Mouse (Mus musculus) retina, postnatal 7 days (tissue): ENCODE data around the gene Tex261.
A peak's percentile ranks its signal among the peaks of the same experiment; 100 is the strongest.
"Not testable (repeated sequence)": the region's sequence is repeated elsewhere in the genome, so short reads cannot be mapped to it uniquely, and the experiment has no call there.

ENCODE experiments used
- DNase-seq: peaks from one replicate; pipeline ENCODE4 v3.0.0-alpha.2; 2012; ENCODE audit warnings: low read depth, low spot score

Gene Tex261

DNA sequence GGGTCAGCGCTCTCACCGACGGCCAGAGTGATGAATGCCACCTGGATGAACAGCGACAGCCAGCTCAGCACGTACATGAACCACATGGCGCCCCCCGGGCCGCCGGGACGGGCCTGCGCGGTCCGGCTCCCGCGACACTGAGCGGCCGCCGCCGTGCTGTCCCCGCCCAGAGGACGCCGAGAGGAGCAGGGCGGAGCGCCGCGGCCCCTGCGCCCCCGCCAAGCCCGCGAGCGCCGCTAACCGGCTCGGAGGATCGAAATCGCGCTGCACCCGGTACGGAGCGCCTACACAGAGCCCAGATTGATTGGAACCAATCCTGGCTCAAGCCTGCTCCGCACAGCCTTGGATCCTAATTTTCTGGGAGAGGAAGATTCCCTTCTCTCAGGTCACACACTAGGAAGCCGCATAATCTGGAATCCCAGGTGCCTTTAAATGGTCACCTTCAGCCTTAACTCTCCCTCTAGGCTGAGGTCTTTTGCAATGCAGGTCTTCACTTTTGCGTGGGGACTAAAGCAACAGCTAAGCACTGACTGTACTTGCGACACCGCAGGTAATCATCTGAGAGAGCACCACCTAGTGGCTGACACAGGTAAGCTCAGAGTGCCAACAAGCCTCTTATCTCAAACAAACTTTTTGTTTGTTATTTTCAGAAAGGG, at the start of gene Tex261:
Gene Tex261 (minus strand): TSS at position 176 of the 656 bp plus-strand sequence.
- DNase-seq = peak; percentile 84

DNA sequence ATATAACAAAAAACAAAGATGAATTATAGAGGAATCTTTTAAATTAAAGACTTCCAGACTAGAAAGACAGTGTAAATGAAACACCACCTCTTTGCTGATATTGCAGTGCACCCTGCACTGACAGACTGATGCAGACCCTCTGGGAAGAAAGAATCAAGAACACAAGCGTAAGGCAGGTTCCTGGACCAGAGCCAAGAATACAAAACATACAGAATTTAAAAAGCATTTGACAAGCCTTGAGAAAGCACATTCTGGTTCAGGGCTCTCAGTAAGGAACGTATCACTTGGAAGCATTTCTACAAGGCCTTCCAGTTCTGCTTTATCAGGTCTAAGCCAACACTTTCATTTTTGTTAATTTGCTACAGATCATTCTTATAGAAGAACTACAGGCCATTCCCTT, 46.2 kb upstream of the Tex261 start:
- no peak for DNase-seq

DNA sequence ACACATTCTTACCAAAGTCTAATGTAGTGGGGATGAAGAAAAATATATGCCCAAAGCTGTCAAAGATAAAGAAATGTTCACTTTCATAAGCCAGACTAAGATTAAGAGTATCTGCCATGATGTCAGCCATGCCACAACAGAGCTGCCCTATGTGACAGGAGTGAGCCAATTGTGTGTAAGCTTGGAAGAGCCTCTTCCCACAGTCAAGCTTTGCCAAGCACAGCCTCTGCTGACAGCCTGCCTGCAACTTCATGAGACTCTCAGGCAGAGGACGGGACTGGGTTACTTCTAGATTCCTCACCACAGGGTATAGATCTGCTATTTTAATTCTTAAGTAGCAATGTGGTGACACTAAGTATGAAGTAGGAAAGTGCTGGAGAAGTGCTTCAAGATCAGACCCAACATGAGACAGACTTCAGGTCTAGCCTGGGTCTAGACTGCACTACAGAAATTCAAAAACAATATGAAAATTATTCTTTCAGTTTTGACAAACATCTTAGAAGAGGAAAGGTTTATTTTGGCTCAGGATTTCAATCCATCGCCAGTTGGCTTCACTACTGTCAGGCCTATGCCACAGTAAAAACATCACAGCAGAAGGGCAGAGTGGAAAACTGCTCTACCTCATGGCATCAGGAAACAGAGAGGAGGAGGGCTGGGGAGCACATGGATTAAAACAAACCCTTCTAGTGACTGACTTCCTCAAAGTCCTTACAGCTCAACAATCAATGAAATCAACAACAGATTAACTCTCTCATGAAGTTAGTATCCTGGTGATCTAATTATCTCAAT, 45.3 kb upstream of the Tex261 start:
- no peak for DNase-seq

DNA sequence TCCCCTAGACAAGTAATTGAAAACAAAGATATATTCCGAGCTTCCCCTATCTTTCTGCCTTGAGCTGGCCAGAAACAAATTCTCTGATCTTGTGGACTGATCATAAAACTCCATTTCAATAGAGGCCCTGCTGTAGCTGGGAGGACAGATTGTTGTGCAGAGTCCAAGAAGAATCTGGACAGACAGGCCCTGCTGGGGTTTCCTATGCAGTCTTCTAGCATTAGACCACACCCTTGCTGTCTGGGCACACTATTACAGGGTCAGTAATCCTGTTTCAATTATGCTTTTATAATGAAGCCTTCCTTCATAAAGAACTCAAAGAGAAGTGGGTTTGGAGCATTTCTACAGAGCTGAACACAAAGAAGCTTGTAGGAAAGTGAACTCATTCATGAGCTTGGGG, 43.4 kb upstream of the Tex261 start:
- no peak for DNase-seq

DNA sequence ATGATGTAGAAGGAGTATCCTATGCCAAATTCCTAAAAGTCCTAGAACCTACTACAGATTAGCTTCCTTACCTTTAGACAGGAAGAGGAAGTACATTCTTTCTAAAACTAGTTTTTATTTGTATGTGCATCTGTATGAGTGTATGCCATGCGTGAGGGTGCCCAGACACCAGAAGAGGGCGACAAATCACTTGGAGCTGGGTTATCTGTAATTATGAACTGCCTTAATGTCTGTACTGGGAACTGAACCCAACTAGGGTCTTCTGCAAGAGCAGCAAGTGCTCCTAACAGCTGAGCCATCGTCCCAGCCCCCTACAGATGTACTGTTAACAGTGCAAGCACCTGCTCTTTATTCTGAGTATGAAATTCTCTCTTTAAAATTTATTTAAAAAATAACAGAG, 40.2 kb upstream of the Tex261 start:
- DNase-seq = no peak

DNA sequence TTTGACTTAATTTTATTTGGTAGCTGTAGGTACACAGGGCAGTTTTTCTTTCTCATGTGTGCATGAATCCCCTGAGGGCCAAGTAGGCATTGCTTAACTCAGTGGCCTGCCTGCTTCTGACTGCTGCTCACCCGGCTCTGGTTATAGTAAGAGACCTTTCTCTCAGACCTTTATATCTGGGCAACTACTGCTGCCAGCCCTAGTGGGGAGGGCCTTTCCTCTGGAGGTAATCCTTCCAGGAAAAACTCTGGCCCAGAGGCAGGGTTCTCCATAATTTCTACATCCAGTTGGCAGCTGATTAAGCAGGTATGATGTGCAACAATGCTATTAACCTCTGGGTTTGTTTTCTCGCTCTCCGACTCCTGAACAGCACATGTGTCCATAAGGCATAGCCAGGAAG, 27.2 kb upstream of the Tex261 start:
- no peak for DNase-seq

DNA sequence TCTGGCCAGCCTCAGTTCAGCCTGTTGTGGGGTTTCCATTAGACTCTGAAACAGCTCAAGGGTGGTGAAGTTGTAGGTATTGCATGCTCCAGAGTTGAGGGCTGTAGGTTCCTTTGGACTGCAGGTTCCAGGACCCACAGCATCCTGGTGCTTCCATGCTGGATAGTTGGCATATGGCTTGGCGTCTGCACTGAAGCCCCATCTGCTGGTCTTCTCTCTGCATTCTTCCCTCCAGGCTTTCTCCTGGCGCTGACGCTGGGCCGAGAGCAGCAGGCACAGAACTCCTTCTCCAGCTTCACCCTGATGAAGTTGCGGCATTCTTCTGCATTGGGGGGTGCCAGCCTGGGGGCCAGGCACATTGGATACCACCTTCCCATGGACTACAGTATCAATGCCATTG, 26.4 kb upstream of the Tex261 start:
- DNase-seq = no peak

DNA sequence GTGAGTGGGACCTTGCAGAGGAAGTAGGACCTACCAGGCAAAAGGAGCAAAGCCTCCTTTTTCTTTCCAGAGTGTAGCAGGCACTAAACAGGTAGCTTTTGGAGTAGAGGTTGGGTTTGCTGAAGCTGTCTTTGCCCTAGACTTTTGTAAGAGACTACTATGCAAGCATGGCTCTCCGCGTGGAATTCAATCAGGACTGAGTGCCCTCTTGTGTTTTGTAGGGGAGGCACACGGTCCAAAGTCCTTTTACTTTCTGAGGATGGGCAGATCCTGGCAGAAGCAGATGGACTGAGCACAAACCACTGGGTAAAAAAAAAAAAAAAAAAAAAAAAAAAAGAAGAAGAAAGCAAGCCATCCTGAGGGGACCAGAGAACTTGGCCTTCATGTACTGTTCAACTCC, 21.1 kb upstream of the Tex261 start:
- no peak for DNase-seq

DNA sequence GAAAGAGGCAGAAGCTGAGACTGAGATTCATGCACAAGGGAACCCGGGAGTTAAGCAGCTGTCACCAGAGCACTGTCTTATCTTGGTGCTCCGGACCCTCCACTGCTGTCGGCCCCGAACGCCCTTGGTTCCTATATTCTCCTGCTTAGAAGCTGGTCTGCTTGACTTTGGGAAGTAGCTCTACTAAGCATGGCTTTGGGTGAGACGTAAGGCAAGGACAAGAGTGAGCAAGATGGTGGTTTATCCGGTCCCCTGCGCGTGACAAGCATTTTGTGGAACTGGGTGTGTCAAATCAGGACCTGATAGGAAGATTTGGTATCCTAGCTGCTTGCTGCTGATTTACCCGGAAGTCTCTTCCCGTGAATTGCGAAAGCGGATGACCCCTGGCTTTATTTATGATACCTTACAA, 19.9 kb upstream of the Tex261 start:
- DNase-seq = no peak

DNA sequence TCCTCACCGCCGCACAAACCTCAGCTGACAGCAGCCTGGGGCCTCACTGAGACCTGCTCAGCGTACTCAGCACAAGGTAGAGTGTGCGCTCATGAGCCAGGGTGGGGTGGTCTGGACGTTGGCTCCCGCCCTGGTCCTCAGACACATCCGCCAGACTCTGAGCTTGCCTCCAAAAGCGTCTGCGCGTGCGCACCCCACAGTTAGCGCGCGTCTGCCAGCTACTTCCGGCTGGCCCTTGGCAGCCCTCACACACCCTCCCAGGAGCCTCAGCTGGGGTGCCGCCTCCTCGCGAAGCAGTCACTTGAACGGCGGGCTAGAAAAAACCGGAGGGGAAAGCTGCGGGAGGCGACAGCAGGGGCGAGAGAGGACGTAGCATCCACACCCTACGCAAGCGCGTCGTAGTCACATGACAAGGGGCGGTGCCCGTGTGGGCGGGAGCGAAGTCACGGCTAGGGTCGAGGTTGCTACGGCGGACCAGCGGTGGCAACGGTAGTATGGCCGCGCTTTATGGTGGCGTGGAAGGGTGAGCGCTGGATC, 19.2 kb upstream of the Tex261 start, which contains the start of gene Nagk:
Gene Nagk (plus strand): TSS at position 223 of the 537 bp plus-strand sequence.
- DNase-seq = peak; percentile 88

DNA sequence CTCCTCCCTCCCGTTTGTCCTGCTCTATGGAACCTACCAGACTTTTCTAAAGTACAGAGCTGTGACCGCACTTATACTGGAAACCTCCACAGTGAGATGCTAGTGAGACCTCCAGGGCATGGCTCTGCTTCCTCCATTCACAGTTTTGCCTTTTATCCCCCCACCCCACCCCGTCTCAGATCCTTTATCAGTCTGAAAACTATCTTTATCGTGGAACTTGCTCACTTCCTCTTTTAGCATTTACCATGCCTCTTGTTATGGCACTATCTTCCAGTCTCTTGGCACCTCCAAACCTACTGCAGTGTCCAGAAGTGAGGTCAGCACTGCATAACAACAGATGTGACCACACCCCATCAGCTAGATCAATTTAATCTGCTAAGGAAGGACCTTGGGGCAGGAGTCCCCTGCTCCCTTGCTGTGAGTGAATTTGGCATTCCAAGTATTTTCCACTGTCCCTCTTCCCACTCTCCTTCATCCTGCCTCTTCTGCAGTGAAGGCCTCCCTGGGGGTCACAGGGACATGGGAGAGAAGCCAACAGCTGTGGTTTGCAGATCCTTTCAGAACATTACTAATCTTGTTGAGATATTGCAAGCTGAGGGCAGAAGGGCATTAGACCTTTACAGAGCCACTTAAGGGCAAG, 15.8 kb upstream of the Tex261 start:
- DNase-seq = no peak

DNA sequence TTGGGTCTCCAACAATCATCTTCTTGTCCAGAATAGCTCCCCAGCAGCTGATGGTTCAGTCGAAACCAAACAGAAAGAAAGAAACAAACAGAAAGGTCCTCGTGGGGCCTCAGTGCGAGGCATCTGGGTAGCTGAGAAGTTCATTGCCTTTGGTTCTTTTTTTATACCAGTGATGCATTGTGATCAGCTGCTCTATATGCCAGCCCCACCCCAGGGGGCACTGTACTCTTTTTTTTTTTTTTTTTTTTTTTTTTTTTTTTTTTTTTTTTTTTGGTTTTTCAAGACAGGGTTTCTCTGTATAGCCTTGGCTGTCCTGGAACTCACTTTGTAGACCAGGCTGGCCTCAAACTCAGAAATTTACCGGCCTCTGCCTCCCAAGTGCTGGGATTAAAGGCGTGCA, 14.9 kb upstream of the Tex261 start:
- DNase-seq = not testable (repeated sequence)

DNA sequence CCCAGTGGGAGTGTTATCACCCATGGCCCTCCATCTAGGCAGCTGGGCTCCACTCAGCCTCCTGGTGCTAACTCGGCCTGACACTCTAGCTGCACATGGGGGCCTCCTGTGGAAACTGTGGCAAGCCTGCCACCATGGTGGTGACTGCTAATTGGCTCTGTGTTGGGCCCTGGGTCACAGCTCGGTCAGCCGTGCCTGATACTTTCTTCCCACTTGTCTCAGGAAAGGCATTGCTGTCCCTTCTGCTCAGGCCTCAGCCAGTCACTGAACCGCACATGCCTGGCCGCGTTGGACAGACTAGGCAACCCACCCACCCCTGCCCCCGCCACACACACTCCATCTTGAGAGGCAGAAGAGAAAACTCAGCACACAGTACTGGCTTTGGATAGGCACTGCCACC, 12.9 kb upstream of the Tex261 start:
- DNase-seq = no peak

DNA sequence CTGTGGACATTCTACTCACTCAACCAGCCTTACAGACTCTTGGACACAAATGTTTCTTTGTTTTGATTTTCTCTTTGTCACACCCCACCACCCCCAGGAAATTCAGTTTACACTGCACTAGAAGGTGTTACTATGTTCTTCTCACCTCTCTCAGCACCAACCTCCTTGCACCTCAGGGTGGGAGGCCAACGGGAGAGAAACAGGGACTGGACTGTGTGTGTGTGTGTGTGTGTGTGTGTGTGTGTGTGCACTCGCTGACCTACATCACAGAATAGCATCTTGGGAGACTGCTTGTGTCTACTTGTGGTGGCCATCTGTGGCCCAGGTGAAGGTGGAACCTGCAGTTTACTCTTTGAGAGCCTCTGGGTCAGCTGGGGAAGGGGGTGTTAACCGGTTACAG, 10.8 kb upstream of the Tex261 start:
- DNase-seq = no peak

DNA sequence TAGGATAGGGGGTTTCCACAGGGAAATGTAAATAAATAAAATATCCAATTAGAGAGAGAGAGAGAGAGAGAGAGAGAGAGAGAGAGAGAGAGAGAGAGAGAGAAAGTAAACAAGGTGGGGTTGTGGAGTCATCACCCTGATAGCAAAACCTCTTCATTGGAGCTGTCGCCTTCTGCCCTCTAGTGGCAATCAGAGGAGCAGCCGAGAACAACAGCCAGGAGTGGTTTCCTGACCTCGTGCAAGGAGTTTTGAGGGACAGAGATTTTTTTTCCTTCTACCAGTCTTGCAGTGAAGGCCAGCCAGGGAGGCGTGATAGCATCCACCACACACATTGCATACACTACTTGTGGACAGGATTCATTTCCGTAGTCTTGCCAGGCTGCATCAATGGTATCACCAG, 3.4 kb upstream of the Tex261 start:
- DNase-seq = peak; percentile 60

DNA sequence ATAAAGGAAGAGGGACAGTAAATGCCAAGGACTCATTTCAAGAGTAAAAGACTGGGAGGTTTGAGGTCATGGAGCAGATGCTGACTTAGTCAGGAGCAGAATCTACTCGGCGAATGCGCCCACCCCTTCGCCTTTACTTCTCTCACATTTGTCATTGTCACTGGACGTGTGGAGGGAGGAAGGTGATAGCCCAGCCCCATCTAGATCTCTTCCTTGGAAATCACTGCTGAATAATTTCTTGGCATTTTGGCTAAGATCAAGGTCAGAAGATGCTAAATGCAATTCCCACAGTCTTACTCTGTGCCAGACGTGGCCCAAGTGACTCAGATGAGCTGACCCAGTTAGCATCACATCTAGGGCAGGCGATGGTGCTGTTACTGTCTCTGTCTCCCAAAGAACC, 2.7 kb upstream of the Tex261 start:
- no peak for DNase-seq

DNA sequence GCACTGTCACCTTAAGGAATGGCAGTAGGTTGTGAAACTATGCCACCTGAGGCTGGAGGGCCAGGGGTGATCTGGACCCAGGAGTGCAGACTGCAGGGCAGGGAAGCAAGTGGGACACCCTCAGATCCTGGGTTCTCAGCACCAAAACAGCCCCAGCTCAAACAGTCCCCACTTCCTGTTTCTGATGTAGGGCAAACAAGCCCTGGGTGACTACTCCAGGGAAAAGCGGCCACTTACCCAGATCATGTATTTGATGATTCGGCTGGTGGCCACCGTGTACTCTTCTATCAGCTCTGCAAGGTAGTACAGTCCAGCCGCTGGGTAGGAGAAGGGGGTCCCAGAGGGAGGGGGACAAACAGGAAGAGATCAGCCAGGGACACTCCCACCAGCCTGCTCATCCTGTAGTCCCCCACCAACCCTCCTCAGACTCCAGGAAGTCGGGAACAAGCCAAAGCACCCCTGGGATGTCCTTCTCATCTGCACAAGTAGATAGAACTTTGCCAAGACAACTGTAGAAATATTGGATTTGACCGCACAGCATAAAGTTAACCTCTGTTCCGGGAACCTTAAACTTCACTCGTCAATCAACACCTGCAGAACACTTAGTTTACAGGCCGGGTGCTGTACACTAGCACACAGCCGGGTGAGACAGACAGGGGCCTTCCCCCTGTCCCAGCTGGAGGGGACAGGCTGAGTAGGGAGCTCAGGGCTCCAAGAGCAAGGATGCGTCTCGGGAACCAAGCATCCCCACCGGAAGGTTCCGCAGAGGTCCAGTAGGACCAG, 641 bp downstream of the Tex261 start:
- DNase-seq = no peak

DNA sequence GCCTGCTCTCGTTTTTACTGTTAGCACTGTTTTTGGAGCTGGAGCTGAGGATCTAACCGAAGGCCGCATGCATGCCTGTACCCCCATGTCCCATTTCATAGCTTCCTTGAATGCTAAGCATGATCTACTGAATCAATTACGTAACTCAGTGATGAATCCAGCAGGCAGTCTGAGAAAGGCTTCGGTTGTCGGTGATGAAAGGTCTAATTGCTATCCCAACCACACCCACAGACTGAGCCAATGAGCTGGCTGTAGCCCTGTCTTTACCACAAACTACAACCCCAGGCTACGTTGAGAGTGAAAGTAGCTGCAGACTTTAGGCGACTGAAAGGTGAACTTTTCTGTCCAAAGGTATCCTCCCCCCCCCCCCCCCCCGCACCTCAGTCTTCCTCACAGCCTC, 1.5 kb downstream of the Tex261 start:
- no peak for DNase-seq

DNA sequence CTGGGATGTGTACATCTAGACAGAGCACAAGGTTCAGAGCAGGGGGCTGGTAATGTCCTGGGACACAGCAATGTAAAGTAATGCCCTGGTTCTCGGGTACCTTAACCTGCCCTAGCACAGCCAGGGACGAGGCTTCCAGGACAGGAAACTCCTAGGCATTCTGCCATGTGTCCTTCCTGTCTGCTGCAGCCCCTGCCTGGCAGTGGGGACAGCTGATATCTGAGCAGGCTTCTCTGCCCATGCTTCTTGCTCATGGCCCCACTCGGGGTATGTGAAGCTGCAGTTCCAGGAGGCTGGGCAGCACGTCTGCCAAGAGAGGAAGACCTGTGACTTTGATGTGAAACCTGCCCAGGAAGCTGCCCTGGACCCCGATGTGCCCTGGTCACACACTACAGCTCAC, 7.1 kb downstream of the Tex261 start:
- DNase-seq = no peak

DNA sequence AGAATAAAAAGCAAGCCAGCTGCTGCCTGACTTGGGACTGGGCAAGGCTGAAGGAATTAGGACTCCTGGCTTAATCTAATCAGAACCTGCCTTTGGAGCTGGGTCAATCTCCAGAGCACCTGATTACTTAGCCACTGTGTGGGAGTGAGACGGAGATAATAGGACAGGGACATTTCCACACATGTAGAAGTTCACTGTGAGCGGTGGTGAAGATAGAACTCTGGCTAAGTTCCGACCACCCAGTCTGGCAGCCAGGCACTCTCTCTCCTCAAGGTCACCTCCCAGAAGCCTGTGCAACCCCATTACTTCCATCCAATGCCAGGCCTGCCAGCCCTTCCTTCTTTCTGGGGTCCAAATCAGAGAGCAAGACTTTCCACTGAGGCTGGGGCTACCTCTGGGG, 8.6 kb downstream of the Tex261 start:
- no peak for DNase-seq

DNA sequence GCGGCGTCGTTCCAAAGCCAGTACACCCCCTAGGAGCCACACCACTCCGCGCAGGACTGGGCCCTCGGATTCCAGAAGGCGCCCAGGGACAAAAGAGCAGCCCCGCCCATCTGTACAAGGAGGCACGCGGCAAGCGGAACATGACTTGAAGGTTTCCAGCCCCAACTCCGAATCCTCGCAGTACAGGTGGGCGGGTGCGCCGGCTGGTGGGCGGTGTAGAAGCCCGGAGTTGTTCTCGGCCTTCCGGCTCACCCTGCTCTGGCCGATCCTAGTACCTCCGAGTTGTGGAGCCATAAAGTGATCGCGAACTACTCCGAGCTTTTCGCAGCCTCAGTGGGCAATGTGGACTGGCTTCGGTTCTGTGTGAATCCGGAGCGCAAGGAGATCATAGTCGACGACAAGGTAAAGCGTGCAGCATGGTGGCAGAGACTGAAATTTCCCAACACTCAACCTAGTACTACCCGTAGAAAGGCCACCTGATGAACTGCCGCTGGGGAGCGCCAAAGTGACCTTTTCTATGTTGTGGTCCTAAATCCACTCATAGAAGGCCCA, 12.7 kb downstream of the Tex261 start:
- no peak for DNase-seq
